Mouse (Mus musculus) gastrocnemius, adult 8-10 months (tissue): Measurements from ENCODE around the gene Tmem88b. TPM values are rescaled to one million over a fixed set of nuclear protein-coding genes. Genes with fewer than 3 reads are reported as not detected.
"Not testable (repeated sequence)": the region's sequence is repeated elsewhere in the genome, so short reads cannot be mapped to it uniquely, and the experiment has no call there.

ENCODE experiments used
- DNase-seq, 2 experiments: peaks; one replicate each; pipeline ENCODE4 v3.0.0; 2022; ENCODE audit warnings: low spot score in 2 of 2
- total RNA-seq, 4 experiments: library from RNA; stranded (reverse); gene quantifications; 2 replicates each; pipeline ENCODE4 v1.2.4; 2022

The Tmem88b gene
- total RNA-seq, 4 experiments from 2014 or later, result 0.21 to 0.72 (median 0.31) TPM

- DNase-seq, result no peak
These were observed 24.1 kb downstream of the Tmem88b start for GRCm38 (mm10) chr4:155761356-155762099.

DNA sequence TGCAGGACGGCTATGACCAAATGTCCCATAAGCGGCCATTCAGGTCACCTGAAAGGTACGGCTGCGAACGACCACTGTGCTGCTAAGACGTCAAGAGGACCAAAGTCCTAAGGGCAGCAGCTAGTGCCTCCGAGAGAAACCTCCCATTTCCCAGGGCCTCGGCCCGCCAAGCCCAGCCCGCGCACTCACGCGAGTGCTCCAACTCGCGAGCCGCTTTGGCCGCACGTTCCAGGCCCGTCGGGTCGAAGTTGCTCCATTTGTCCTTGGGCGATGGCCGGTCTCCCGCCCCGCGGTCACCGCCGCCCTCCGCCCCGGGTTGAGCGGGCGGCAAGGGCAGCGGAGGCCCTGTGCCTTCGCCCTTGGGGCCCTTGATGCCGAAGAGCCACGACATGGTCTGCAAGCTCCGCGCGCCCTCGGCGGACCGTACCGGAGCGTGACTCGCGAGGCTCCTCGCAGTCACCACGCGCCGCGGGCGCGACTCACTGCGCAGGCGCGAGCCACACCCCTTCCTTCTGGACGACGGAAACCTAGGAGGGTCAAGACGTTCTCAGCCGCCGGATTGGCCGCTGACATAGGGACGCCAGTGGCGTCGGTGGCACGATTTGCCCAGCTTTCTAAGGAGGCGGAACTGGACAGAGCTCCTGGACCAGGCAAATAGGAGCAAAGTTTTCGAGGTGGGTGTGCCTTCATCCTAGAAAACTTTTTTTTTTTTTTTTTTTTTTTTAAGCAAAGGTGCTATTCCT lies 24.9 kb downstream of the Tmem88b start, which contains the start of gene Atad3a:
Gene Atad3a, minus strand, starts transcription at position 481 of the 743 bp plus-strand sequence.
- DNase-seq, result peak; percentile 93 to 96

DNA sequence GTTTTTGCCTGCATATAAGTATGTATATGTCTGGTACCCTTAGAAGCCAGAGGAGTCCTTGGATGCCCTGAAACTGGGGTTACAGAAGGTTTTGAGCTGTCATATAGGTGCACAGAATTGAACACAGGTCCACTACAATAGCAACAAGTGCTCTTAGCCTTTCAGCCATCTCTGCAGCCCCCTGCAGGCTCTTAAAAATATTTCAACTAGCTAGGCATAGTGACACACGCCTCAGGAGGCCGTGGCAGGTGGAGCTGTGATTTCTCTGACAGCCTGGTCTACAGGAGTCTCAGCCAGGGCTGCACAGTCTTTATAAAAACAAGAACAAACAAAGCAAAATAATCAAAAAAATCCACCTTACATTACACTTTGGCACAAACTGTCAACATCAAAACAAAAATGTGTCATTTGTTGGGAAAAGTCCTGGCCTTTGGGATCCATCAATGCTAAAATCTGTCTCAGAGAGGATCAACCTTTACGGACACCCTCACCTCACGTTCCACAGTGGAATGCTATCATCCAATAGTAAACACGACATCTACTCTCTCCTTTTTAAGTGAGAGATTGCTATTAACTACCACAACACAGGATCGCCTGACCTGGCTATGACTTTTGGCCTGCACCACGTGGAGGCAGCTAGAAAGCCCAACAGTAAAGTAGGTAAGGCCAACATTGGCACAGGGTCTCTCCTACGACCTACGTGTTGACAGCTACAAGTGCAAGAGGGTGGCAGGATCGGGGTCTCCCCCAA lies 25.6 kb downstream of the Tmem88b start:
- DNase-seq, result no peak

GRCm38 (mm10) chr4:155757011-155757410 lies 28.7 kb downstream of the Tmem88b start:
- DNase-seq, result no peak

DNA sequence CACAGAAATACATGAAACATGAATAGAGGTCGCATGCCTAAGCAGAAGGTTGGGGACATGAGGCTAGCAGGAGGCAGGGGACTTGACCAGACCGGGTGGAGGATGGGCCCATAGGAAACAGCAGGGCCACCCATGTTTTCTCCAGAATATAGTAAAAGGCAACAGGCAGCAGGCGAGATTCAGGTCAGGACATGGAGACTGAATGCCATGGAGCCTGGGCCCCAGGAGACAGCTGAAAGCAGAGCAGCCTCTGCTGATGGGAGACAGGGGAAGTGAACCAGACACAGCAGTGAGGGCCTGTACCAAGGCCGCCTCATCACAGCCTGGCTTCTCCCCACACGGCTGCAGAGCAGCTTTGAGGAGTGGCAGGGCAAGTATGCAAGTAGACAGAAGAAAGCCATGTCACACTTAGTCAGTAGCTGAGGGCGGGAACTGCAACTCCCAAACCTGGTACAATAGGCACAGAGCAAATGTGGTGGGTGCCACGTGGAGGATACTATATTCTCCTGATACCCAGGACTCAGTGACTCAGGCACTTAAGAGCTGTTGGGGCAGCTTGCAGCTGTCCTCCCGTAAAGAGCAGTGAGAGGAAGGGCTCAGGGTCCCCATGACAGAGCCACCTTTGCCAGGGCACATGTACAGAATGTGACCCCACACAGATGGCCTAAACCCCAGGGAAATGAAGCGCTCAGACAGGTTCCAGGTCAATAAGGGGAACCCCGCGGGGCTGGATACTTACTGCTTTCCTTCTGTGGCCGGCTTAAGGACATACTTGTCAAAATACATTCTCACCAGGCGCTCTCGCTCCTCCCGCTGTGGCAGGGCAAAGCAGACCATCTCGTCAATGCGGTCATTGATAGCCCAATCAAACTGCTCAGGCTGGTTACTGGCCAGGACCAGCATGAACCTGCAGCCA lies 38.8 kb downstream of the Tmem88b start:
- no peak for DNase-seq

DNA sequence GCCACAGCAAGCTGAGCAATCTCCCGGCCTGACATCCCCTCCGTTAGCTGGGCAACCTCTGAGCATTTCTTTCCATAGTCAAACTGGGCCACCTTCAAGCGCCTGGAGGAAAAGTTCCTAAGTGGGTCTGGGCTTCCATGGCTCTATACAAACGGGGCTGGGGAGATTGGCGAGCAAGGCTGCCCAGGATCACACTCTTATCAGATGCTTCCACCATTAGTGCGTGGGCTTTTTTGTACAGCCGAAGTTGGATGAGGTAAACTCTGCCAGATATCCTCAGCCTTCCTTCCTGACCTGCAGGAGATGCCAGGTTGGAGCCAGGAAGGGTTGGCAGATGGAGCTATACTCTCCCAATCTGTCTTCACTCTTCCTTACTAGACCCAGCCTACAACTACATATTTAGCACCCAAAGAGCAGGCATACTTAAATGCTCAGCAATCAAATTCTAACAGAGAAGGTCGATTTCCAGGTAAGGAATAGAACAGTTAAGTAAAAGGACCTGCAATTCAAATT lies 39.6 kb downstream of the Tmem88b start:
- DNase-seq, result no peak

DNA sequence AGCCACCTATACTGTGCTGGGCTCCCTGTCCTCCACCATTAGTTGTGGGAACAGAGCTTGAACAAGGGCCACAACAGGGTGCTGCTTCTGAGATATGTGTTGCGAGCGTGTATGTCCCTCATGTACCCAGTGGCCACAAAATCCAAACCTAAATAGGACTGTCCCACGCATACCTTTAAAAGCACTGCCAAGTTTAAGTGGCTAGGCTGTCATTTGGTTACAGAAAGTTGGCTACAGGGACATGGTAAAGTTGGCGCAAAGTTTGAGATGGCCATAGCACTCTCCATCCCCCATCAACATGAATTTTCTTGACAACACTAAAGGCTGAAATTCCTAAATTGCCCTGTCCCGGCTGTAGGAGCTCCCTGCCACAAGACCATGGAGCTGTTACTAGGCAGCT lies 40.5 kb downstream of the Tmem88b start:
- no peak for DNase-seq

DNA sequence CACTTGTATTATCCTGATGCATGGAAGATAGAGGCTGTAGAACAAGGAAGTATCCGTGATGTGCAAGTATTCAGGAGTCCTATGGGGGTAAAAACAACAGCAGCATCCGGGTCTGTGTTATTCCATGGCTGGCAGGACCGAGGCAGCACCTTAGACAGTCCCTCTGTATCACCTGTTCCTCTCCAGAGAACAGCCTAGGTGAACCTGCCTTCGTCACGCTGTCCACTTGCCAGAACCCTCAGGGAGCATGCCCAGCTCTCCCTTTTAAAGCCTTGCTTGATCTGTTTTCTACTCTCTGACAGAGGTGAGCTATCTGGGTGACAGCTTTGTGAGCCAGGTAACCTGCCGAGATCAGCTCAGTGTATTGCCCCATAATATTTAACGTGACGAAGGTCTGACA lies 41.2 kb downstream of the Tmem88b start:
- DNase-seq, result no peak

GRCm38 (mm10) chr4:155742684-155743083 lies 43.0 kb downstream of the Tmem88b start:
- no peak for DNase-seq

GRCm38 (mm10) chr4:155740681-155741080 lies 45.0 kb downstream of the Tmem88b start:
- not testable (repeated sequence) for DNase-seq

DNA sequence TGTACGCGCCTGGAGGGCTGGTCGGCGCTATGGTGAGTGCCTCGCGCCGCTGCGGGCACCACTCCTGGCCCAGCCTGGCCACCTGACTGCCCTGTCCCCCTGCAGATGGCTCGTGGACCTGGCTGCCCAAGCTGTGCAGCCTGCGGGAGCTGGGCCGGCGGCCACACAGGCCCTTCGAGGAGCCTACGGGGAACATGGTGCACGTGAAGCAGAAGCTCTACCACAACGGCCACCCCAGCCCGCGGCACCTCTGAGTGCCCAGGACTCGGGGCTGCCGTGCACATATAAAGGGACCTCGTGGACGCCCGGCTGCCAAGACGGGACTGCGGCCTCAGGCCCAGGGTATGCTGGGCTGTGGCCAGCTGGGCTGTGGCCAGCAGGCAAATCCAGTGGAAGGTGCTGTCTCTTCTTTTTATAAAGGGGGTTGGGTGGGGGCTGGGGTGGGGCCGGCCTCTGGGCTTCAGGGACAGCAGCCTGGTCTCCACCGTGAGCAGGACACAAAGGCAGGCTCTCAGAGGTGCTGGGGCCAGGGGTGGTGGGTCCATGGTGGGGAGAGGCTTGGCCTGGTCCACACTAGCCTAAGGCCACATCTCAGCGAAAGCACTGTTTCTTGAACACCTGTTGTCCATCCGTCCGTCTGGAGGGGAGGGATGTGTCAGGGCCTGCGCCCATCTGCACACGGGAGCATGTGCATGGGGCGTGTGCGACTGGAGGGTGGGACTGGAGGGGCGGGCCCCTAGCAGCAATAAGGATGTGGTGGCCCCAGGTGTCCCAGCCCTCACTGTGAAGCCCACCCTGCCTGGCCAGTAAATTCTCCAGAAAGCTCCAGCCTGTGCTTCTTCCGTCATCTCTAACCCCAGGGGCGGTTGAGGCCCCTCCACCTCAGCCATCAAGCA lies 45.7 kb downstream of the Tmem88b start:
- peak in 1 of 2 experiments; percentile 14 for DNase-seq

GRCm38 (mm10) chr4:155739152-155739551 lies 46.5 kb downstream of the Tmem88b start:
- no peak for DNase-seq

GRCm38 (mm10) chr4:155738262-155738661 lies 47.4 kb downstream of the Tmem88b start:
- DNase-seq, result no peak

DNA sequence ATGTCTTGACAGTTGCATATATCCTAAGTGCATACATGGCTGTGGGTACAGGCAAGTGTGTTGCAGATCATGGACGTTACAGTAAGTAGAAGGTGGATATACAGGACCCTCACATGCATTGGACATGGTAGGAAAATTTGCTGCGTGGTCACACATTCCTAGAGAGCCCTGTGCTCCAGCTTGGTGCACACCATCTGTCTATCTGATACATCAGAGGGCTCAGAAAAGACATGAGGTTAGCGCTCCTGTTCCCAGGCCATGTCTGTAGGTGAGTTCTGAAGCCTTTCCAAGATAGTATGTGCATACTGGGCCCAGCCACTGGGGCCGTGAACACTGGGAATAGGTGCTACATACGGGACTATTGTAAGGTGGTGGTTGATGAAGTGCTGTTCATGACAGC lies 49.3 kb downstream of the Tmem88b start:
- DNase-seq, result no peak

DNA sequence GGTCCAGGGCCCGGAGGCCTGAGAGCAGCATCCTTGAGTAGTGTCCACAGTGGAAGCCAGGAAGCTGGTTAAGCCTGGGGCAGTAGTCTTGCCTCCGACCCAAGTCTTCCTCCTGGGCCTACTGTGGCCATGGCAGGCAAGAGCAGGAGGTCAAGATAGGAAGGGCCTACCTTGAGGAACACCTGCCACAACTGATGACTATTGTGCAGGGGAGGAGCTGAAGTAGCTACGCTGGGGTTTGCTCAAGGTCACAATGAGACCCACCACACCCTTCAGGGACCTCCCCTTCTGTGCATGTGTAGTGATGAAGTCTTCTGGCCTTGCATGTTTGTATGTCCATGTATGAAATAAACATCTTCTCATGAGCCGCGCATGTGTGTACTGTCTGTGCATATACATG lies 49.9 kb downstream of the Tmem88b start:
- DNase-seq, result no peak

- DNase-seq, result peak in 1 of 2 experiments; percentile 12
These were observed 50.5 kb downstream of the Tmem88b start for GRCm38 (mm10) chr4:155734951-155735702.

DNA sequence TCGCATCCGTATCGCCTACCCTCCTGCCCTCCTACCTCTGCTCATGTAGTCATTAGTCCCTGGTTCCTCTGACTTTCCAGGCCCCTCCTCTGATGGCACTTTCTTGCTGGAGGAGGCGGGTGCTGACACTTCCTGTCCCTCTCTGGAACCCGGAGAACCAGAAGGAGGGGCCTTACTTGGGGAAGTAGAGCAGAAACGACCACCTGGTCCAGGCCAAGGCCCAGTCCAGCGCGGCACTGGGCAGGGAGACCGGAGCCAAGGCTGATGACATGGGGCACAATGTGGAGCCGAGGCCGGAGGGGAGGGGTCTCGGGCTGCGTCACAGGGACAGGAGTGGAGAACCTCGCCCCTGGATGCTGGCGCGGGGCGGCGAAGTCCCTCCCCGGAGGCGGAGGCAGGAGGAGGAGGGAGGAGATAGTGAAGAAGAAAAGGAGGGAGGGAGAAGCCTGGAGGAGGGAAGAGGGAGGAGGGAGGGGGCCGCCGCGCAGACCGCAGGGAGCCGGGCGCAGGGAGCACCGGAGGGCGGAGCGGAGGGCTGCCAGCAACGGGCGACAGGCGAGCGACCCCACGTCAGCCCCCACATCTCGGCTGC lies 51.2 kb downstream of the Tmem88b start, which contains the start of gene Tmem240:
Gene Tmem240, plus strand, starts transcription at position 451 of the 592 bp plus-strand sequence.
- peak; percentile 77 to 82 for DNase-seq

GRCm38 (mm10) chr4:155733267-155733666 lies 52.4 kb downstream of the Tmem88b start:
- DNase-seq, result no peak
